Mouse (Mus musculus): ENCODE measurements around the gene Tnfsf10.

- TF ChIP-seq POLR2A (IDR thresholded peaks at IDR 0.05; ENCODE audit: borderline replicate concordance, control insufficient read depth, low read depth, low read length) (no peak), CTCF (IDR thresholded peaks at IDR 0.05; ENCODE audit: control insufficient read depth, insufficient read depth, low read length) (no peak)
Observed at GRCm38 (mm10) chr3:27316559-27317287, at the start of gene Tnfsf10.
